Mouse (Mus musculus) adipocyte (in vitro differentiated cells): Measurements from ENCODE around the gene Tmco1.
"Not testable (repeated sequence)": the region's sequence is repeated elsewhere in the genome, so short reads cannot be mapped to it uniquely, and the experiment has no call there.

Source experiments
- DNase-seq: peaks from one replicate; pipeline ENCODE4 v3.0.0-alpha.2; 2016; ENCODE audit warnings: low spot score

Gene Tmco1

GRCm38 (mm10) chr1:167336398-167336797 is 28.2 kb downstream of the Tmco1 start:
- no peak for DNase-seq

- peak; percentile 91 for DNase-seq
Measured at GRCm38 (mm10) chr1:167337463-167338095, 29.4 kb downstream of the Tmco1 start.

- DNase-seq: no peak
Measured at GRCm38 (mm10) chr1:167339177-167339781, 31.1 kb downstream of the Tmco1 start.

- no peak for DNase-seq
Measured at GRCm38 (mm10) chr1:167340111-167340787, 32.1 kb downstream of the Tmco1 start.

GRCm38 (mm10) chr1:167340910-167341528 is 32.8 kb downstream of the Tmco1 start:
- DNase-seq: no peak

- no peak for DNase-seq
Measured at GRCm38 (mm10) chr1:167342831-167343230, 34.7 kb downstream of the Tmco1 start.

GRCm38 (mm10) chr1:167345994-167346520 is 37.9 kb downstream of the Tmco1 start:
- not testable (repeated sequence) for DNase-seq

- peak; percentile 33 for DNase-seq
Measured at GRCm38 (mm10) chr1:167349206-167349605, 41.0 kb downstream of the Tmco1 start.

- peak; percentile 96 for DNase-seq
Measured at GRCm38 (mm10) chr1:167349815-167350596, 41.8 kb downstream of the Tmco1 start, which contains the start of gene Aldh9a1. Aldh9a1 (plus strand) TSS chr1:167349991.

GRCm38 (mm10) chr1:167350597-167351415 is 42.6 kb downstream of the Tmco1 start:
- peak; percentile 57 for DNase-seq

- no peak for DNase-seq
Measured at GRCm38 (mm10) chr1:167352403-167352802, 44.2 kb downstream of the Tmco1 start.

- no peak for DNase-seq
Measured at GRCm38 (mm10) chr1:167357387-167357786, 49.2 kb downstream of the Tmco1 start.

- no peak for DNase-seq
Measured at GRCm38 (mm10) chr1:167358731-167359130, 50.6 kb downstream of the Tmco1 start.

GRCm38 (mm10) chr1:167360268-167360667 is 52.1 kb downstream of the Tmco1 start:
- DNase-seq: no peak

GRCm38 (mm10) chr1:167362819-167363218 is 54.6 kb downstream of the Tmco1 start:
- DNase-seq: no peak

- DNase-seq: no peak
Measured at GRCm38 (mm10) chr1:167363322-167363721, 55.1 kb downstream of the Tmco1 start.

- peak; percentile 35 for DNase-seq
Measured at GRCm38 (mm10) chr1:167365808-167366207, 57.6 kb downstream of the Tmco1 start.

- DNase-seq: no peak
Measured at GRCm38 (mm10) chr1:167366621-167367020, 58.4 kb downstream of the Tmco1 start.

GRCm38 (mm10) chr1:167368018-167368417 is 59.8 kb downstream of the Tmco1 start:
- DNase-seq: no peak

- no peak for DNase-seq
Measured at GRCm38 (mm10) chr1:167368513-167368912, 60.3 kb downstream of the Tmco1 start.

GRCm38 (mm10) chr1:167369905-167370304 is 61.7 kb downstream of the Tmco1 start:
- DNase-seq: peak; percentile 96
